Mouse (Mus musculus) myocyte (in vitro differentiated cells): ENCODE measurements around the gene Olfr1099.

ENCODE experiments used
- CEBPB ChIP-seq: IDR thresholded peaks from 2 replicates; pipeline ENCODE4 v1.6.1; 2011; ENCODE audit warnings: mild to moderate bottlenecking, moderate library complexity; ENCODE audit not compliant: poor library complexity, insufficient read depth, severe bottlenecking
- E2F4 ChIP-seq: IDR thresholded peaks from one replicate; pipeline ENCODE4 v1.6.1; 2011; ENCODE audit warnings: mild to moderate bottlenecking, control low read depth, moderate library complexity; ENCODE audit not compliant: insufficient read depth
- MAX ChIP-seq: IDR thresholded peaks from one replicate; pipeline ENCODE4 v1.6.1; 2011; ENCODE audit warnings: low read depth, mild to moderate bottlenecking, control low read depth
- MYOD1 ChIP-seq, 3 experiments: IDR thresholded peaks; one replicate each; pipeline ENCODE4 v1.6.1; 2011; ENCODE audit warnings: control low read depth in 2 of 3, low read depth in 2 of 3, mild to moderate bottlenecking in 2 of 3, moderate library complexity in 1 of 3; ENCODE audit not compliant: insufficient read length in 2 of 3, control insufficient read depth in 1 of 3
- POLR2A ChIP-seq: IDR thresholded peaks from one replicate; pipeline ENCODE4 v1.6.1; 2011; ENCODE audit warnings: low read depth, mild to moderate bottlenecking, control low read depth, moderate library complexity; ENCODE audit not compliant: insufficient read length
- POLR2AphosphoS2 ChIP-seq: IDR thresholded peaks from one replicate; pipeline ENCODE4 v1.6.1; 2011; ENCODE audit warnings: low read depth, control low read depth; ENCODE audit not compliant: insufficient read length
- REST ChIP-seq: IDR thresholded peaks from one replicate; pipeline ENCODE4 v1.6.1; 2011; ENCODE audit warnings: mild to moderate bottlenecking, control low read depth, moderate library complexity; ENCODE audit not compliant: insufficient read depth, insufficient read length
- SRF ChIP-seq: IDR thresholded peaks from one replicate; pipeline ENCODE4 v1.6.1; 2011; ENCODE audit warnings: low read depth; ENCODE audit not compliant: control insufficient read depth, insufficient read length
- TCF12 ChIP-seq: IDR thresholded peaks from one replicate; pipeline ENCODE4 v1.6.1; 2011; ENCODE audit warnings: mild to moderate bottlenecking, control low read depth; ENCODE audit not compliant: poor library complexity, insufficient read depth, severe bottlenecking
- TCF3 ChIP-seq: IDR thresholded peaks from one replicate; pipeline ENCODE4 v1.6.1; 2011; ENCODE audit warnings: low read depth, control low read depth; ENCODE audit not compliant: insufficient read length
- USF1 ChIP-seq: IDR thresholded peaks from one replicate; pipeline ENCODE4 v1.6.1; 2011; ENCODE audit warnings: low read depth, mild to moderate bottlenecking, control low read depth, moderate library complexity

- no peak for TF ChIP-seq USF1
- no peak for TF ChIP-seq POLR2AphosphoS2
- TF ChIP-seq POLR2A = no peak
- no peak for TF ChIP-seq MAX
- TF ChIP-seq CEBPB = no peak
- no peak for TF ChIP-seq TCF12
- TF ChIP-seq TCF3 = no peak
- TF ChIP-seq SRF = no peak
- TF ChIP-seq E2F4 = no peak
- TF ChIP-seq MYOD1 (IDR thresholded peaks at IDR 0.05; ENCODE audit: control insufficient read depth in 1 of 3, insufficient read length in 2 of 3, low read depth in 2 of 3) = no peak
- no peak for TF ChIP-seq REST
Measured at GRCm38 (mm10) chr2:86924445-86924844, 36.0 kb downstream of the Olfr1099 start, which contains the start of gene Olfr1098.
